Mouse (Mus musculus) thymus, adult 2 months (tissue): ENCODE results near the gene Gramd1a. TPM values are rescaled to one million over a fixed set of nuclear protein-coding genes. Genes with fewer than 3 reads are reported as not detected.
A peak's percentile ranks its signal among the peaks of the same experiment; 100 is the strongest.

Experiments
- DNase-seq: peaks from one replicate; pipeline ENCODE4 v3.0.0; 2021
- H3K27ac ChIP-seq: fragments of 200-500 bp; 2 replicates; pipeline ENCODE4 v1.5.1; 2012; ENCODE audit warnings: low read length, control low read depth; ENCODE audit not compliant: control insufficient read depth, insufficient read depth
- H3K27me3 ChIP-seq: fragments of 200-500 bp; 2 replicates; pipeline ENCODE4 v1.6.1; 2012; ENCODE audit warnings: mild to moderate bottlenecking, low read length, moderate library complexity, mixed read lengths; ENCODE audit not compliant: control insufficient read depth, insufficient read depth
- H3K36me3 ChIP-seq: fragments of 200-500 bp; 2 replicates; pipeline ENCODE4 v1.6.1; 2012; ENCODE audit warnings: mild to moderate bottlenecking, low read length, moderate library complexity; ENCODE audit not compliant: control insufficient read depth, insufficient read depth
- H3K4me1 ChIP-seq: fragments of 200-500 bp; replicated peaks from 2 replicates; pipeline ENCODE4 v1.6.1; 2012; ENCODE audit warnings: low read length; ENCODE audit not compliant: control insufficient read depth, insufficient read depth
- H3K4me3 ChIP-seq: fragments of 200-500 bp; 2 replicates; pipeline ENCODE4 v1.5.1; 2012; ENCODE audit warnings: mild to moderate bottlenecking, low read length, control low read depth, moderate library complexity; ENCODE audit not compliant: control insufficient read depth, insufficient read depth
- CTCF ChIP-seq: fragments of 200-500 bp; IDR thresholded peaks from 2 replicates; pipeline ENCODE4 v1.5.1; 2012; ENCODE audit warnings: mild to moderate bottlenecking, control low read depth, low read length, moderate library complexity, borderline replicate concordance; ENCODE audit not compliant: control insufficient read depth, poor library complexity, insufficient read depth; ENCODE audit errors: extremely low read depth
- POLR2A ChIP-seq: fragments of 200-500 bp; IDR thresholded peaks from 2 replicates; pipeline ENCODE4 v1.6.1; 2012; ENCODE audit warnings: mild to moderate bottlenecking, low read length, control low read depth, moderate library complexity; ENCODE audit not compliant: control insufficient read depth, poor library complexity, insufficient read depth; ENCODE audit errors: extremely low read depth
- WGBS: fragments of 180-500 bp; shearing (Covaris S2); methylation state at CpG from one replicate; pipeline ENCODE4 v1.1.7; 2018; 5-methylcytosine and 5-hydroxymethylcytosine counted together
- polyA plus RNA-seq: library from polyadenylated mRNA; depleted of rRNA; stranded (reverse); fragments of >200 nt; gene quantifications from 2 replicates; pipeline ENCODE4 v1.2.3, GENCODE M21; 2012

The Gramd1a gene
- polyA plus RNA-seq, 1 experiment = 790 TPM

GRCm38 (mm10) chr7:31109796-31110195, 45.9 kb downstream of the Gramd1a start:
- DNase-seq = no peak
- Histone ChIP-seq H3K36me3 (no peaks in the 10 kb centered on the region), H3K4me1 (peaks cover 21% of the 10 kb centered on the region), H3K27ac (no peak overlapping the region), H3K27me3 (no peaks in the 10 kb centered on the region), H3K4me3 (no peak overlapping the region)
- WGBS = 93% methylated on average over 5 of the region's 5 CpGs
- TF ChIP-seq CTCF (no peak), POLR2A (no peak)

DNA sequence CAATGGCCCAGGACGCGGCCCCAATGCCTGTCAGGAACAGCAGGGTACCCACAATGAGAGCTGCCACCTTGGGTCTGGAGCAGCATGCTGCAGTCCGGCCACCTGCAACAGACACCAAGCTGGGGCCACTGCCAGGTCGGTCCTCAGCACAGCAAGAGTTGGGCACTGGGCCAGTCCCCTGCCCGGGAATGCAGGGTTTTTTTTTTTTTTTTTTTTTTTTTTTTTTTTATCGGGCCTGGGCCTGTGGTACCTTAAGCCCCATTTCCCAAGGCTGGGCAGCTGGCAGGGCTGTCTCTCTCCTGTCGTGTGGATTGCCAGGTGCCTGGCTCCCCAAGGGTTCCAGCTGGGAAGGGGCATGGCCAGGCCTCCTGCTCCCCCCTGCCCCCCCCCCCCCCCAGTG, 46.6 kb downstream of the Gramd1a start:
- H3K4me3 ChIP-seq = no peak overlapping the region
- no peak for DNase-seq
- H3K27ac ChIP-seq = no peak overlapping the region
- no peaks in the 10 kb centered on the region for H3K36me3 ChIP-seq
- peaks cover 21% of the 10 kb centered on the region for H3K4me1 ChIP-seq
- H3K27me3 ChIP-seq = no peaks in the 10 kb centered on the region
- 49% methylated on average over 6 of the region's 7 CpGs for WGBS
- TF ChIP-seq POLR2A (no peak), CTCF (no peak)

DNA sequence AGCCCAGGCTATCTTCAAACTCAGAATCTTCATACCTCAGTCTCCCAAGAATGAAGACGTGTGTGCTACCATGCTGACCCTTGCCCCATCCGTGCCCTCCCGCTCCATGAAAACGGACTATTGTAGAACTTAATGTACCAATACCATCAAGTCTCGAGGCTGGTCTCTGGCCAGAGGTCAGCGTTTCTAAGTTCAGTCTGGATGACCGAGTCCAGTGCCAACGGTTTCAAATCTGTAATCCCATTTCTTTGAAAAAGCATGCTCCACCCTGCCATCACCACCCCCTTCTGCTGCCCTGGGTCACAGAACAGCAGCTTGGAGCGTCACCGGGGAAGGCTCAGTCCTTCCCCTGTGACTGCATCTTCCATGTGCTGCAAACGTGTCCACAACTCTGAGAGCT, 47.9 kb downstream of the Gramd1a start:
- no peaks in the 10 kb centered on the region for H3K27me3 ChIP-seq
- WGBS = 96% methylated on average over 11 of the region's 11 CpGs
- H3K4me1 ChIP-seq = peaks cover 21% of the 10 kb centered on the region
- no peak for DNase-seq
- TF ChIP-seq POLR2A (no peak), CTCF (no peak)
- H3K36me3 ChIP-seq = no peaks in the 10 kb centered on the region
- no peak overlapping the region for H3K4me3 ChIP-seq
- H3K27ac ChIP-seq = no peak overlapping the region

GRCm38 (mm10) chr7:31106166-31106565, 49.5 kb downstream of the Gramd1a start:
- 8% methylated on average over 3 of the region's 3 CpGs for WGBS
- peaks cover 18% of the 10 kb centered on the region for H3K4me1 ChIP-seq

GRCm38 (mm10) chr7:31105061-31105768, 50.5 kb downstream of the Gramd1a start:
- H3K4me3 ChIP-seq = no peak overlapping the region
- peaks cover 14% of the 10 kb centered on the region for H3K4me1 ChIP-seq
- TF ChIP-seq CTCF = peak; percentile 74; the same call in 1 of the 2 replicates
- TF ChIP-seq POLR2A = no peak
- H3K36me3 ChIP-seq = no peaks in the 10 kb centered on the region
- DNase-seq = peak; percentile 35
- 67% methylated on average over 15 of the region's 15 CpGs for WGBS
- no peak overlapping the region for H3K27ac ChIP-seq
- H3K27me3 ChIP-seq = no peaks in the 10 kb centered on the region

More at GRCm38 (mm10) chr7:31106166-31106565, 49.5 kb downstream of the Gramd1a start:
- no peak for DNase-seq
- Histone ChIP-seq H3K27ac (peak overlapping the region; percentile 70), H3K27me3 (no peaks in the 10 kb centered on the region), H3K4me3 (no peak overlapping the region), H3K36me3 (no peaks in the 10 kb centered on the region)
- TF ChIP-seq CTCF = no peak
- no peak for TF ChIP-seq POLR2A

- no peak for DNase-seq
- 46% methylated on average over 14 of the region's 14 CpGs for WGBS
- H3K27me3 ChIP-seq = no peaks in the 10 kb centered on the region
- no peak overlapping the region for H3K27ac ChIP-seq
- H3K36me3 ChIP-seq = no peaks in the 10 kb centered on the region
- H3K4me1 ChIP-seq = peaks cover 5% of the 10 kb centered on the region
- no peak overlapping the region for H3K4me3 ChIP-seq
- TF ChIP-seq CTCF (no peak), POLR2A (no peak)
These were observed 54.9 kb downstream of the Gramd1a start for GRCm38 (mm10) chr7:31100786-31101185.
